Mouse (Mus musculus): ENCODE results near the gene Gm13040. TPM values are rescaled to one million over a fixed set of nuclear protein-coding genes. Genes with fewer than 3 reads are reported as not detected.
"Not testable (repeated sequence)": the region's sequence is repeated elsewhere in the genome, so short reads cannot be mapped to it uniquely, and the experiment has no call there.

The Gm13040 gene
- not detected in 2 replicates for total RNA-seq (2015)
- not detected in 2 replicates for total RNA-seq (2017)

DNA sequence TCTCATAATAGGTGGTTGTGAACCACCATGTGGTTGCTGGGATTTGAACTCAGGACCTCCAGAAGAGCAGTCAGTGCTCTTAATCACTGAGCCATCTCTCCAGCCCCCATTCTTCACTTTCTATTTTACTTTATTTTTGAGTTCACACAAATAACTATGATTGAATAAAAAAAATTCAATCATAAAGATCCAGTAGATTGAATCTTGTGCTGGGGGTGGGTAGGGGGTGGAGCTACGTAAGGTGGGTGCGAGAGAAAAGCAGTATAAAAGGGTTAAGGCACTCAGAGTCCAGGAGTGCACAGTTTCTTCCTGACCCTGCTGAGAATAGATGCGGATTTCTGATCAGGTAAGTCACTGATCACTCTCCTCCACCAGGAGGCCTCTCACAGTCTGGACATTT is at the start of gene Gm13040:
Gene Gm13040, plus strand, starts transcription at position 301 of the 400 bp plus-strand sequence.
- ATAC-seq (replicated peaks; ENCODE audit: poor library complexity): not testable (repeated sequence)

DNA sequence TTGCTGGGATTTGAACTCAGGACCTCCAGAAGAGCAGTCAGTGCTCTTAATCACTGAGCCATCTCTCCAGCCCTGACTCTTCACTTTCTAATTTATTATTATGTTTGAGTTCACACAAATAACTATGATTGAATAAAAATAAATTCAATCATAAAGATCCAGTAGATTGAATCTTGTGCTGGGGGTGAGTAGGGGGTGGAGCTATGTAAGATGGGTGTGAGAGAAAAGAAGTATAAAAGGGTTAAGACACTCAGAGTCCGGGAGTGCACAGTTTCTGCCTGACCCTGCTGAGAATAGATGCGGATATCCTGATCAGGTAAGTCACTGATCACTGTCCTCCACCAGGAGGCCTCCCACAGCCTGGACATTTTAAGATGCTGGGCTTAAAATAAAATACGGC is 24.7 kb upstream of the Gm13040 start, which contains the start of gene Gm13043:
Gene Gm13043, plus strand, starts transcription at position 301 of the 400 bp plus-strand sequence.
- no peak for ATAC-seq (replicated peaks; ENCODE audit: poor library complexity)

DNA sequence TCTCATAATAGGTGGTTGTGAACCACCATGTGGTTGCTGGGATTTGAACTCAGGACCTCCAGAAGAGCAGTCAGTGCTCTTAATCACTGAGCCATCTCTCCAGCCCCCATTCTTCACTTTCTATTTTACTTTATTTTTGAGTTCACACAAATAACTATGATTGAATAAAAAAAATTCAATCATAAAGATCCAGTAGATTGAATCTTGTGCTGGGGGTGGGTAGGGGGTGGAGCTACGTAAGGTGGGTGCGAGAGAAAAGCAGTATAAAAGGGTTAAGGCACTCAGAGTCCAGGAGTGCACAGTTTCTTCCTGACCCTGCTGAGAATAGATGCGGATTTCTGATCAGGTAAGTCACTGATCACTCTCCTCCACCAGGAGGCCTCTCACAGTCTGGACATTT is 15.6 kb downstream of the Gm13040 start, which contains the start of the genes BC080695 and Gm13057:
Gene BC080695, plus strand, starts transcription at position 301 of the 400 bp plus-strand sequence.
Gene Gm13057, plus strand, starts transcription at position 310 of the 400 bp plus-strand sequence.
- not testable (repeated sequence) for ATAC-seq (replicated peaks; ENCODE audit: poor library complexity)

Other genes with a start within 250 kb of the Gm13040 start
- gene Pdpn, start 236.4 kb upstream of the Gm13040 start, total RNA-seq (2015): not detected in 2 replicates
- not detected in 2 replicates for gene Pdpn, start 236.4 kb upstream of the Gm13040 start, total RNA-seq (2017)
- not detected in 2 replicates for gene Lrrc38, start 186.2 kb upstream of the Gm13040 start, total RNA-seq (2015)
- not detected in 2 replicates for gene Lrrc38, start 186.2 kb upstream of the Gm13040 start, total RNA-seq (2017)
- gene Pramel1, start 141.5 kb upstream of the Gm13040 start, total RNA-seq (2015): not detected in 2 replicates
- not detected in 2 replicates for gene Pramel1, start 141.5 kb upstream of the Gm13040 start, total RNA-seq (2017)
- 7.5 and 10.1 TPM in 2 replicates for gene Pramef8, start 123.5 kb upstream of the Gm13040 start, total RNA-seq (2015)
- 7.7 and 10.2 TPM in 2 replicates for gene Pramef8, start 123.5 kb upstream of the Gm13040 start, total RNA-seq (2017)
- not detected in 2 replicates for gene Oog4, start 85.6 kb upstream of the Gm13040 start, total RNA-seq (2015)
- gene Oog4, start 85.6 kb upstream of the Gm13040 start, total RNA-seq (2017): not detected in 2 replicates
- gene Gm13043, start 24.6 kb upstream of the Gm13040 start, total RNA-seq (2015): not detected in 2 replicates
- gene Gm13043, start 24.6 kb upstream of the Gm13040 start, total RNA-seq (2017): not detected in 2 replicates
- gene BC080695, start 15.7 kb downstream of the Gm13040 start, total RNA-seq (2015): not detected in 2 replicates
- not detected in 2 replicates for gene BC080695, start 15.7 kb downstream of the Gm13040 start, total RNA-seq (2017)
- gene Gm13057, start 15.8 kb downstream of the Gm13040 start, total RNA-seq (2015): not detected in 2 replicates
- not detected in 2 replicates for gene Gm13057, start 15.8 kb downstream of the Gm13040 start, total RNA-seq (2017)
- gene Gm13083, start 79.0 kb downstream of the Gm13040 start, total RNA-seq (2015): not detected in 2 replicates
- not detected in 2 replicates for gene Gm13083, start 79.0 kb downstream of the Gm13040 start, total RNA-seq (2017)
- gene Gm13088, start 121.3 kb downstream of the Gm13040 start, total RNA-seq (2015): not detected in 2 replicates
- gene Gm13088, start 121.3 kb downstream of the Gm13040 start, total RNA-seq (2017): not detected in 2 replicates
- gene Gm13089, start 166.8 kb downstream of the Gm13040 start, total RNA-seq (2015): not detected in 2 replicates
- not detected in 2 replicates for gene Gm13089, start 166.8 kb downstream of the Gm13040 start, total RNA-seq (2017)
- not detected in 2 replicates for gene Gm13078, start 183.5 kb downstream of the Gm13040 start, total RNA-seq (2015)
- not detected in 2 replicates for gene Gm13078, start 183.5 kb downstream of the Gm13040 start, total RNA-seq (2017)